Mouse (Mus musculus): Measurements from ENCODE around the gene Ccdc124.
"Not testable (repeated sequence)": the region's sequence is repeated elsewhere in the genome, so short reads cannot be mapped to it uniquely, and the experiment has no call there.

The Ccdc124 gene

GRCm38 (mm10) chr8:70895571-70896259 lies 22.0 kb upstream of the Ccdc124 start:
- DNase-seq (ENCODE audit: low spot score in 2 of 2), result not testable (repeated sequence)

- no peak for DNase-seq (ENCODE audit: low spot score in 2 of 2)
Measured at GRCm38 (mm10) chr8:70894771-70895545, 21.2 kb upstream of the Ccdc124 start.

- DNase-seq (ENCODE audit: low spot score in 2 of 2), result no peak
Measured at GRCm38 (mm10) chr8:70894385-70894720, 20.6 kb upstream of the Ccdc124 start.

GRCm38 (mm10) chr8:70893656-70894384 lies 20.1 kb upstream of the Ccdc124 start:
- DNase-seq (ENCODE audit: low spot score in 2 of 2), result peak; percentile 54 to 57

- no peak for DNase-seq (ENCODE audit: low spot score in 2 of 2)
Measured at GRCm38 (mm10) chr8:70892896-70893655, 19.3 kb upstream of the Ccdc124 start.

GRCm38 (mm10) chr8:70892022-70892895 lies 18.5 kb upstream of the Ccdc124 start, which contains the start of gene Slc5a5:
TSS of gene Slc5a5 (minus strand) at chr8:70892757.
- no peak for DNase-seq (ENCODE audit: low spot score in 2 of 2)

GRCm38 (mm10) chr8:70891356-70891755 lies 17.6 kb upstream of the Ccdc124 start:
- no peak for DNase-seq (ENCODE audit: low spot score in 2 of 2)

GRCm38 (mm10) chr8:70890656-70891055 lies 16.9 kb upstream of the Ccdc124 start:
- no peak for DNase-seq (ENCODE audit: low spot score in 2 of 2)

GRCm38 (mm10) chr8:70887669-70888068 lies 13.9 kb upstream of the Ccdc124 start:
- DNase-seq (ENCODE audit: low spot score in 2 of 2), result no peak

GRCm38 (mm10) chr8:70885612-70886011 lies 11.9 kb upstream of the Ccdc124 start:
- DNase-seq (ENCODE audit: low spot score in 2 of 2), result no peak

GRCm38 (mm10) chr8:70884683-70885082 lies 10.9 kb upstream of the Ccdc124 start:
- no peak for DNase-seq (ENCODE audit: low spot score in 2 of 2)

GRCm38 (mm10) chr8:70884186-70884585 lies 10.5 kb upstream of the Ccdc124 start:
- no peak for DNase-seq (ENCODE audit: low spot score in 2 of 2)

- DNase-seq (ENCODE audit: low spot score in 2 of 2), result no peak
Measured at GRCm38 (mm10) chr8:70880546-70880945, 6.8 kb upstream of the Ccdc124 start.

- peak in 1 of 2 experiments; percentile 53 for DNase-seq (ENCODE audit: low spot score in 2 of 2)
Measured at GRCm38 (mm10) chr8:70880126-70880525, 6.4 kb upstream of the Ccdc124 start.

GRCm38 (mm10) chr8:70879500-70879899 lies 5.8 kb upstream of the Ccdc124 start:
- DNase-seq (ENCODE audit: low spot score in 2 of 2), result no peak

GRCm38 (mm10) chr8:70878178-70878577 lies 4.4 kb upstream of the Ccdc124 start:
- no peak for DNase-seq (ENCODE audit: low spot score in 2 of 2)

GRCm38 (mm10) chr8:70876382-70876781 lies 2.6 kb upstream of the Ccdc124 start:
- DNase-seq (ENCODE audit: low spot score in 2 of 2), result no peak

- no peak for DNase-seq (ENCODE audit: low spot score in 2 of 2)
Measured at GRCm38 (mm10) chr8:70874441-70874840, 706 bp upstream of the Ccdc124 start.

GRCm38 (mm10) chr8:70872643-70873363 lies 932 bp downstream of the Ccdc124 start:
- DNase-seq (ENCODE audit: low spot score in 2 of 2), result no peak

- DNase-seq (ENCODE audit: low spot score in 2 of 2), result no peak
Measured at GRCm38 (mm10) chr8:70871195-70871807, 2.4 kb downstream of the Ccdc124 start.
